Mouse (Mus musculus) colon, adult 2 months (tissue): ENCODE results near the gene Il4ra. TPM values are rescaled to one million over a fixed set of nuclear protein-coding genes. Genes with fewer than 3 reads are reported as not detected.

ENCODE experiments used
- polyA plus RNA-seq: library from polyadenylated mRNA; depleted of rRNA; stranded (reverse); fragments of >200 nt; gene quantifications from 2 replicates; pipeline ENCODE4 v1.2.3, GENCODE M21; 2012; rRNA removed

The Il4ra gene
- 32.8 and 34.1 TPM in 2 replicates for polyA plus RNA-seq

DNA sequence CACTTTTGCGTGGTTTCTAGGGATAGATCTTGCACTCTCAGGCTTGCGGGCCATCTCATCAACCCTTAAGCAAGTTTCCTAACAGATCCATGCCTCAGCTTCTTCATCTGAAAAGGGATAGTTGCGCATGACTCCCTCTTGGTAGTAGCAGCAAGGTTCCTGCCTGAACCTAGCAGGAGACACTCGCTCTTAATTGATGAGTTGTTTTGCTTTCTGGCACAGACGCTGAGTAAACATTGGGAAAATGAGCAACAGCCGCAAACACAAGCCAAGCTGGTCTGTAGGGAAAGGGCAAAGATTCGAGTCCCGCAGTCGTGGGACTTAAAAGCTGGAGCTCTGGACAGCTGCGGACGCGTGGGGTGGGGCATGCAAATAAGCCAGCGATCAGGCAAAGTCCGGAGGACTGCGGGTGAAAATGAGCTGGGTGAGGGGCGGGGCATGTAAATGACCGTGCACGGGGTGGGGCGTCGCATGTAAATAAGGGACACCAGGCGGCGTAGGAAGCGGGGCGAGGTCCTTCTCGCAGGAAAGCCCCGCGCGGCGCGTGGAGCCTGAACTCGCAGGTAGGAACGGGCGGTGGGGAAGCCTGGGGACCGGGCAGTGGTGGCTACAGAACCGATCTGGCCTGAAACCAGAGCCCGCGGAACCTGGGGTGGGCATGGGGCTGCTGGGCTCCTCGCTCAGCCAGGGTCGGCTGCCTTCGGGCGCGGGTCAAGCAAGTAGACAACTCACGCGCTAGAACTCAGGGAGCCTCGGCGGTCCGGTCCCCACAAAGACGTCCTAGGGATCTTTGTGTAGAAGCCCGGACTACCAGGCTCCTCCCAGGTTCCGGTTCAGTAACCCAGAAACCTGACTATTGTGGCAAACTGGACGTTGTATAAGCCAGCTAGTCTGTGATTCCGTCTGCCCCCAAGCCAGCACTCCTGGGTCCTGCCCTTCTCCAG, at the start of gene Il4ra:
Gene Il4ra (plus strand): TSS at position 355 of the 944 bp plus-strand sequence.

DNA sequence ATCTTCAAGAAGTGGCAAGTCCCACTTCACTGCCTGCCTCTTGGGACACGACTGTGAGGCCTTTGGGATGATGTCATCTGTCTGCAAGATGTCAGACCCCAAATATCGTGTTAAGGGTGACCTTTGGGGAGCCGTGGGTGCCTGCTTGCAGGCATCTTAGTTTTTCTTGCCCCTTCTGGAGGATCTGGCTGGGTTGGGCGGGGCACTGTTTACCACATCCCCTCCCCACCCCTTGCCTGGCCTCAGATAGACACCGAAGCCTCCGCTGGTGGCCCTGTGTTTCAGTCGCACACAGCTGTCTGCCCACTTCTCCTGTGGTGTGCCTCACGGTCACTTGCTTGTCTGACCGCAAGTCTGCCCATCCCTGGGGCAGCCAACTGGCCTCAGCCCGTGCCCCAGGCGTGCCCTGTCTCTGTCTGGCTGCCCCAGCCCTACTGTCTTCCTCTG, 51.3 kb downstream of the Il4ra start, which contains the start of gene Il21r:
Gene Il21r (plus strand): TSS at position 245 of the 447 bp plus-strand sequence.

Other genes starting within 250 kb of the Il4ra start
- 3.2 and 3.8 TPM in 2 replicates for gene Kdm8, start 107.4 kb upstream of the Il4ra start, polyA plus RNA-seq
- 27.2 and 27.5 TPM in 2 replicates for gene Nsmce1, start 60.5 kb upstream of the Il4ra start, polyA plus RNA-seq
- gene Il21r, start 51.3 kb downstream of the Il4ra start, polyA plus RNA-seq, result 5.9 and 6.0 TPM in 2 replicates
- 42.4 and 47.3 TPM in 2 replicates for gene Gtf3c1, start 155.7 kb downstream of the Il4ra start, polyA plus RNA-seq
- gene D430042O09Rik, start 155.8 kb downstream of the Il4ra start, polyA plus RNA-seq, result 16.6 and 16.8 TPM in 2 replicates